Mouse (Mus musculus): ENCODE results near the gene Trim2. TPM values are rescaled to one million over a fixed set of nuclear protein-coding genes. Genes with fewer than 3 reads are reported as not detected.

Gene Trim2
- 57.6 TPM for polyA plus RNA-seq (2014; fragmentation: Illumina TruSeq; extraction: RNeasy Lipid Tissue Mini Kit (QIAGEN cat#74804); ENCODE audit: low read depth, low replicate concordance)

DNA sequence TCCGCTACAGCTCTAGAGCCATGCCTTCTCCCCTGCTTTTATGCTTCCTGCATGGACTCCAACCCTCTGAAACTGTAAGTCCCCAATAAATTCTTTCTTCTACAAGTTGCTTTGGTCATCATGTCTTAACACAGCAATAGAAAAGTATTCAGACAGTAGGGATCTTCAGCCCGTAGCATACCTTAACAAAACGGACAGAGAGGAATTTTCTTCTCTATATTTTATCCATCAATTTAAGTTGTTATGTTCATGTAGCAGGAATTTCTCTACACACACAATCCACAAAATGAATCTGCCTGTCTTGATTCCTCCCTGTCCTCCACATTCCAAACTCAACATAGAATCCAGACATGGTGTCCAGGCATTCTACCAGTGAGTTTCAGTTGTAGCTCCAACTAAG is at the start of gene Trim2:
Trim2 (minus strand) TSS at position 101 of the 400 bp plus-strand sequence.

DNA sequence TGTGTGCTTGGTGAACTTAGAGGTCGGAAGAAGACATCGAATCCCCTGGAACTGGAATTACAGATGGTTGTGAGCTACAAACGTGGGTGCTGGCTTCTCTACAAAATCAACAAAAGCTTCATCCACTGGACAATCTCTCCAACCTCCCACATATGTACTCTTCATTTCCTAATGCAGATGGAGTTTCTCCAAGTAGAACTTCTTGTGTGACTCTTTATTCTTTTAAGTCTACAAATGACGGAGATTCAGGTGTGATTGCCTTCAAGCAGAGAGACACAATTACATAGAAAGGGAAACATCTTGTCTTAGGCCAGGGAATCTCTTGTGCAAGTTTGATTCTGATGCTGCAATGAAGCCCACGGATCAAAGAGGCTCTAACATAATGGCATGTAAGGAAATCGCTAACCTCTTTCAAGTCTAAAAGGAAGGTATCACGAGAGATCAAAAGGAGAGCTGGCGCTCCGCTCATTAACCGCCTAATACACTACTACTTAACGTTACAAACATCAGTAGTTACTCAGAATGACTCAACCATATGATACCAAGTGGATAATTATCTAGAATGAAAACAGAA is 133.0 kb downstream of the Trim2 start, which contains the start of gene Gm6525:
Gm6525 (plus strand) TSS at position 524 of the 574 bp plus-strand sequence.

DNA sequence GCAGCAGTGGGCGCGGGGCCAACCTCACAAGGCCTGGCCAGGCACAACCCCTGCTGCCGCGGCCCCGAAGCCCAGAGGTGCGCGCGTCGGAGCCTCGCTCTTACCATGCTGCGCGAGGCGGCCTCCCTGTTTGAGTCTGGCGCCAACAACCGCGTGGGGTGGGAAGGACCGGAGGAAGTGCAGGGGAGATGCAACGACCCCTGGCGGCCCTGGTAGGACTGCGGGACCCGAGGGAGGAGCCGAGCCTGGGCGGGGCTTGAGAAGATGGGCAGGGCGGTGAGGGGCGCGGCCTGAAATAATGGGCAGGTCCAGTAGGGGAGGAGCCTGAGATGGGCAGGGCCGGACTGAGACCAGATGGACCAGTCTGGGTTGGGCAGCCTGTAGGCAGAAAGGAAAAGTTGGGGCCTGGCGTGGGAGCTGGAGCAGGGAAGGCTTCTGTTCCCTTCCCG is 151.1 kb downstream of the Trim2 start, which contains the start of gene Mnd1:
Mnd1 (minus strand) TSS at position 229 of the 449 bp plus-strand sequence.

Other genes starting within 250 kb of the Trim2 start
- gene Mnd1, start 151.1 kb downstream of the Trim2 start, polyA plus RNA-seq (2014; fragmentation: Illumina TruSeq; extraction: RNeasy Lipid Tissue Mini Kit (QIAGEN cat#74804); ENCODE audit: low read depth, low replicate concordance): 2.9 TPM
- not detected for gene Gm6525, start 132.8 kb downstream of the Trim2 start, polyA plus RNA-seq (2014; fragmentation: Illumina TruSeq; extraction: RNeasy Lipid Tissue Mini Kit (QIAGEN cat#74804); ENCODE audit: low read depth, low replicate concordance)
- gene Fhdc1, start 173.6 kb upstream of the Trim2 start, polyA plus RNA-seq (2014; fragmentation: Illumina TruSeq; extraction: RNeasy Lipid Tissue Mini Kit (QIAGEN cat#74804); ENCODE audit: low read depth, low replicate concordance): 0.49 TPM

Measured in kidney, adult 10 weeks (tissue).